Mouse (Mus musculus) cerebellum, postnatal 10 days (tissue): ENCODE data around the gene Catsperd.
"Not testable (repeated sequence)": the region's sequence is repeated elsewhere in the genome, so short reads cannot be mapped to it uniquely, and the experiment has no call there.

Experiments used
- DNase-seq, 2 experiments: peaks; one replicate each; pipeline ENCODE4 v3.0.0; 2021; ENCODE audit warnings: mixed read lengths in 2 of 2

Gene Catsperd

GRCm38 (mm10) chr17:56627530-56628277 lies at the start of gene Catsperd:
Gene Catsperd, plus strand, starts transcription at chr17:56628143.
- peak; percentile 46 to 59 for DNase-seq

- no peak for DNase-seq
These were observed 44.9 kb upstream of the Catsperd start for GRCm38 (mm10) chr17:56583071-56583470.

- DNase-seq: no peak
These were observed 44.2 kb upstream of the Catsperd start for GRCm38 (mm10) chr17:56583611-56584256.

- DNase-seq: peak; percentile 99 to 100
These were observed 43.4 kb upstream of the Catsperd start, which contains the start of the genes Safb2 and Safb for GRCm38 (mm10) chr17:56584257-56585130. Gene Safb2, minus strand, starts transcription at chr17:56584585. Gene Safb, plus strand, starts transcription at chr17:56584825.

- DNase-seq: peak; percentile 69 to 76
These were observed 42.6 kb upstream of the Catsperd start for GRCm38 (mm10) chr17:56585171-56585821.

- no peak for DNase-seq
These were observed 40.2 kb upstream of the Catsperd start for GRCm38 (mm10) chr17:56587773-56588172.

- DNase-seq: no peak
These were observed 39.0 kb upstream of the Catsperd start for GRCm38 (mm10) chr17:56588921-56589320.

GRCm38 (mm10) chr17:56592553-56592952 lies 35.4 kb upstream of the Catsperd start:
- no peak for DNase-seq

- DNase-seq: peak; percentile 49 to 50
These were observed 34.2 kb upstream of the Catsperd start for GRCm38 (mm10) chr17:56593527-56594271.

- DNase-seq: peak; percentile 57
These were observed 24.5 kb upstream of the Catsperd start for GRCm38 (mm10) chr17:56603186-56604069.

GRCm38 (mm10) chr17:56604070-56604380 lies 23.9 kb upstream of the Catsperd start:
- DNase-seq: no peak

- no peak for DNase-seq
These were observed 23.5 kb upstream of the Catsperd start for GRCm38 (mm10) chr17:56604422-56604821.

GRCm38 (mm10) chr17:56605431-56605830 lies 22.5 kb upstream of the Catsperd start:
- DNase-seq: no peak

GRCm38 (mm10) chr17:56607521-56608062 lies 20.4 kb upstream of the Catsperd start:
- peak in 1 of 2 experiments; percentile 37 for DNase-seq

GRCm38 (mm10) chr17:56608699-56609098 lies 19.2 kb upstream of the Catsperd start:
- peak; percentile 37 to 51 for DNase-seq

- DNase-seq: peak; percentile 97 to 98
These were observed 18.3 kb upstream of the Catsperd start, which contains the start of gene 2410015M20Rik for GRCm38 (mm10) chr17:56609452-56610171. Gene 2410015M20Rik, minus strand, starts transcription at chr17:56609771.

GRCm38 (mm10) chr17:56611323-56611722 lies 16.6 kb upstream of the Catsperd start:
- DNase-seq: no peak

GRCm38 (mm10) chr17:56611861-56612564 lies 15.9 kb upstream of the Catsperd start:
- DNase-seq: peak; percentile 62

- DNase-seq: not testable (repeated sequence)
These were observed 15.4 kb upstream of the Catsperd start for GRCm38 (mm10) chr17:56612565-56612939.
